Mouse (Mus musculus) thymus, postnatal 0 days (tissue): ENCODE measurements around the gene Sh3glb2. TPM values are rescaled to one million over a fixed set of nuclear protein-coding genes. Genes with fewer than 3 reads are reported as not detected.

ENCODE experiments used
- DNase-seq: peaks from one replicate; pipeline ENCODE4 v3.0.0-alpha.2; 2015; ENCODE audit warnings: low spot score
- polyA plus RNA-seq: library from polyadenylated mRNA; unstranded; fragments of >200 nt; fragmentation: Nextera tagmentation; extraction: Ambion mirVana; gene quantifications from 2 replicates; pipeline ENCODE4 v1.2.1, GENCODE M21; 2015

Gene Sh3glb2
- polyA plus RNA-seq, 1 experiment from 2014 or later = 66.9 TPM

DNA sequence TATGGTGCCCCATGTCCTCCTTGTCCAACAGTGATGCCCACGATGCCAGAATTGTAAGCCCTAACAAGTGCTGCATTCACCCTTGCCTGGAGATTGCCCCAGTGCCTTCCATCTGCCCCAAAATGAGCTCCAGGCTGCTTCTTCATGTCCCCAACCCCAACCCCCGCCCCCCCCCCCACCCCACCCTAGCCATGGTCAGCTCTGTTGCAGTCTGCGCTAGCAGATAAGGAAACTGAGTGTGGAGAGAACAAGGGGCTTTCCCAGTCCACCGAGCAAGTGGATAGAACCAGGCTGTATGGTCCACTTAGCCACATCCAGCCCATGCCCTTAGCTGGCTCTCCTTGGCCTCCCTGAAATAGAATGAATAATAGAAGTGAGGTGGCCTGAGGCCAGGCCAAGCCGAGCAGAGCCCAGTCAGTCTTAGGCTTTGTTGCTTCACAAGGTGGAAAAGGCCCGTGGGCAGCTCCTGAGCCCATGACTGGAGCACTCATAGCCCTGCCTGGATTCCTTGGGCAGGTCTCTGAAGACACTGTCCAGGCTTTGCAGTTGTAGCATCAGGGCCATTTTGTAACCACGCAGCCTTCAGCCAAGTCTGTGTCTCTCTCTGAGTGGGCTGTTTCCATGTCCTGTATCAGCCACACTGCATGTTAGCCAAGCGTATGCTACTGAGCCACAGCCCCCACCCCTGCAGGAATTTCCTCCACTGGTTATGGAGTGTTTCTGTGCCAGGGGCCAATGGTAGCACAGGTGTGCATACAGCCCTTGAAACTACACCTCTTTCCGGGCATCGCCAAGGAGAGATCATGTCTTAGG lies 21.6 kb upstream of the Sh3glb2 start:
- DNase-seq = no peak

- DNase-seq = no peak
Measured at GRCm38 (mm10) chr2:30379307-30379706, 20.2 kb upstream of the Sh3glb2 start.

- DNase-seq = no peak
Measured at GRCm38 (mm10) chr2:30377721-30378120, 18.6 kb upstream of the Sh3glb2 start.

GRCm38 (mm10) chr2:30375893-30376292 lies 16.8 kb upstream of the Sh3glb2 start:
- DNase-seq = no peak

DNA sequence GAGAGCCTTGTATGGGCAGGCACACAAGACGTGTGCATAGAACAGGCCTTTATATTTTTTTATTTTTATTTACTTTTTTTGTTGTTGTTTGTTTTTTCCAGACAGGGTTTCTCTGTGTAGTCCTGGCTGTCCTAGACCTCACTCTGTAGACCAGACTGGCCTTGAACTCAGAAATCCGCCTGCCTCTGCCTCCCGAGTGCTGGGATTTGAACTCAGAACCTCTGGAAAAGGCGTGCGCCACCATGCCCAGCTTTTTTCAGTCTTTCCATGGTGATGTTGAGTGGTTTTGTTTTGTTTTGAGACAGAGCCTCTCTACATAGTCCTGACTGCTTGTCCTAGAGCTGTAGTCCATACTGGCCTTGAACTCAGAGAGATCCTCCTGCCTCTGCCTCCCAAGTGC lies 13.6 kb upstream of the Sh3glb2 start:
- DNase-seq = no peak

DNA sequence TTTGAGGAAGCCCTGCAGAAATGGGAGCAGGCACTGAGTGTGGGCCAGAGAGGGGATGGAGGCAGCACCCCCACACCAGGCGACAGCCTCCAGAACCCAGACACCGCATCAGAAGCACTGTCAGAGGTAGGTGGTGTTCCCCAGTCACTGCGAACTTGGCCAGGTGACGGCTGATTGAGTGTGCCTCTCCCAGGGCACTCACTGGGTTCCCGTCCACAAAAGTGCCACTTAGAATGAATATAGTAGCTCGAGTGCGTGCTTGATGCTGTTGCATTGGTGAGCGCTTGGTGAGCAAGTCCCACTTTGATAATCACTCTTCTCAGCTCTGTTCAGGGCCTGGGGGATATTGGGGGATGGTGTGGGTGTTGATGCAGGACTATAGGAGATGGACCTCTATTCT lies 12.4 kb upstream of the Sh3glb2 start:
- no peak for DNase-seq

DNA sequence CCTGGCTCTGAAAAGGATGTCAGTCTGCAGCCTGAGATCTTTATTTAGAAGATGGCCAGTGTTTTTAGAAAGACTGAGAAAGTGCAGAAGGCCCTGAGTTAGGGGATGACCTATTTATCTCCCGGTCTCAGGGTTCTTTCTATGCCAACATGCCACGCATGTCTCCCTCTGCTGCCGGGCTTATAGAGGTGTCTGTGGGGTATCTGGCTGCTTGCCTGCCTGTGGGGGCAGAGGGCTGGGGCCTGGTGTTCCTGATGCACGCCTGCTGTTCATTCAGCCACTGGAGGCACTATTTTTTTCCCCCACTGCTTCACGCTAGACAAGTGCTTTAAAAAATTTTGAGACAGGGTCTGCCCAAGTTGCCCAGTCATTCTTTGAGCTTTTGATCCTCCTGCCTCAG lies 7.1 kb upstream of the Sh3glb2 start:
- DNase-seq = no peak

GRCm38 (mm10) chr2:30365281-30366069 lies 6.3 kb upstream of the Sh3glb2 start:
- DNase-seq = no peak

DNA sequence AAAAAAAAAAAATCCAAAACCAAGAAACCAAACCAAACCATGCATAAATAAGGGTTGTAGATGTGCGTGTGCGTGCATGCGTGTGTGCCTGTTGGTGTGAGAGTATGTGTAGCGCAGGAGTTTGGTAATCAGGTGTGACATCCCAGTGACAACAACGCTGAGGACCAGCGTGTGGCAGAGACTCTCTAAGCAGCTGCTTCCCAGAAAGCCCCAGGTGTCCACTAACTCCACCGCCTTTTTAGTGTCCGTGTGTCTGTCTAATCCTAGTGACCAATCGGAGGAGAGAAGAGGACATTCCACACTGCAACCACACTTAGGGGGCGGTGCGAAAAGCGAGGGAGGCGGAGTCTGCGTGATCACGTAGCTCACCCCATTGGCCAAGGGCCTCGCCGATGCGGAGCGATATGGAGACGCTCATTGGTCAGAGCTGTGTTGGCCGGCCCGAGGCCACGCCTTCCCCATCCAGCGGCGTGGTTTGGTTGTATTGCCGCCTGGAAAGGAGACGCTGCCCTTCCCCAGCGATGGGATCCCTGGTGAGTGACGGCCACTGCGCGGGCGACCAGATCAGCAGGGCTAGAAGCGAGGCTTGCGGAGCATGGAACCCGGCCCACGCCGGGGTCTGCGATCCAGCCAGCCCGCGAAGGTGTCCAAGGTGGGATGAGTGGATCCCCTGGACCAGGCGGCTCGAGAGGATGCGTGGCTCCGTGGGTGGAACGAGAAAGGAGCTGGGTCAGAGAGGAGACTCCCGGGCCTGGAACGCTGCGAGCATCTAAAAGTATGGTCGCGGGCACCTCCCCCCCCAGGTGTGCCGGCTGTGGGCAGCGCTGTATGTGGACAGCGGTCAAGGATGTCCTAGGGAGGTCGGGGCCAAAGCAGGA lies 4.9 kb upstream of the Sh3glb2 start, which contains the start of gene Miga2:
Gene Miga2, plus strand, starts transcription at position 461 of the 878 bp plus-strand sequence.
- DNase-seq = peak; percentile 96

- DNase-seq = no peak
Measured at GRCm38 (mm10) chr2:30362865-30363264, 3.7 kb upstream of the Sh3glb2 start.

DNA sequence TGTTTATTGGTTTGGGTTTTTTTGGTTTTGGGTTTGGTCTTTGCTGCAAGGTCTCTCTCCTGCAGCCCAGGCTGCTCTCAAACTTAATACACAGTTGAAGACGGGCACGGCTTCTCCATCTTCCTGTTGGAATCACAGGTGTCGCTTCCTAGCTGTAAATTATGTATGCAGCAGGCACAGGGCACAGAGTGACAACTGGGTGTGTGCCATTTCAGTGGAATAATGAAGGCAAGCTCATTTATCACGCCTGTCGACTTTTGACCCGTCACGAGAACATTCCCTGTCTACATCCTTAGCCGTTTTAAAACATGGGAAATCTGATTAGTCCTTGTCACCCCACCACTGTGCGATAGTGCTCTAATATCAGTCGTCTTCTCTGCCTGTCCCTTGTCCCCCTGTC lies 1.5 kb upstream of the Sh3glb2 start:
- no peak for DNase-seq

- DNase-seq = peak; percentile 11
Measured at GRCm38 (mm10) chr2:30357552-30358510, 1.3 kb downstream of the Sh3glb2 start.

GRCm38 (mm10) chr2:30356906-30357305 lies 2.2 kb downstream of the Sh3glb2 start:
- no peak for DNase-seq

DNA sequence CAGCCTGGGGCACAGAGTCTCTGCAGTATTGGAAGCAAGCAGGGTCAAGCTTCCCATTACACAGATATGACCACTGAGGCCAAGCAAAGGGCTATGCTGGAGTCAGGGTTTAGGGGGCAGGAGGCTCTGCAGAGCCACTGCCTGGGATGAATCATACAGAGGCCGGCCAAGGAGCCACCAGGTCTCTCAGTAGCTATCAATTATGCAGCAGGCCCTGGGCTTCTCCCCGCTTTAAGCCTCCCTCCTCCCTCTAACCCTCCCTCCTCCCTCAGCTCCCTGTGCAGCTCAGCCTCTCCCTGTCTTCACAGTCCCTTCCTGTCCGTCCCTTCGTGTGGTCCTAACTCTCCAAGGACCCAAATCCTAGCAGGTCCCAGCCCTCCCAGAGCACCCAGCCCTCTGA lies 2.9 kb downstream of the Sh3glb2 start:
- DNase-seq = no peak

DNA sequence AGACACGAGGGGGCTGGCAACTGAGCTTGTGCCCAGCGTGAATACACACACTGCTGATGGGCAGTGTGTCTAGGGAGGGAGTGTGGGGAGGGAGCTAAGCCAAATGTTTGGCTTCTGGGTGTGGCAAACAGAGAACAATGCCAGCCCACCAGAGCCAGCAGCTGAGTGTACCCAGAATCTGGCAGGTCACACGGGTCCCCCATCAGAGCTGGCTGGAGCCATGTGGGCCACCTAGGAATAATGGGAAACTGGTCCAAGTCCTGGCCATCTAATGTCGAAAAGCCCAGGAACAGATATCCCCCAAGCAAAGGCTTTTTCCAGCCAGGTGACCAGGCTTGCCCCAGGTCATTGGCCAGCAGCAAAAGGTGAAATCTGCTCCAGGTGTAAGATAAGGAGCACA lies 3.3 kb downstream of the Sh3glb2 start:
- no peak for DNase-seq

DNA sequence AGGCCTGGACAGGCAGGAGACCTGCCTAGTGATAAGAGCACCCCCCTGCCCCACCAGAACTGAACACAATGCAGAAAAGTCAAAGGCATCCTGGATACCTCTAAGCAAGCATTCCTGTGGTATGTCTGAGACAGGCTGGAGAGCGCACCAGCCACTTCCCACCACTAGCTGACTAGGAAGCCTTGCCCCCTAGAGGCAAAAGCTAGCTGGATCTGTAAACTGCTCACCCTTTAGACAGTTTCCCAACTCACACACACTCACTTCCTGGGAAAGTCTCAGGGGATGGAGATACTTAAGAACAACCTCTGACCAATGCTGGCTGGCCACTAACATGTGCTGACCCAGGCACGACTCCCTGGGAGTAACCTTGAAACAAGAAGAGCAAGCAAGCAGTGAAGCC lies 8.0 kb downstream of the Sh3glb2 start:
- DNase-seq = no peak

GRCm38 (mm10) chr2:30349196-30349595 lies 9.9 kb downstream of the Sh3glb2 start:
- no peak for DNase-seq

DNA sequence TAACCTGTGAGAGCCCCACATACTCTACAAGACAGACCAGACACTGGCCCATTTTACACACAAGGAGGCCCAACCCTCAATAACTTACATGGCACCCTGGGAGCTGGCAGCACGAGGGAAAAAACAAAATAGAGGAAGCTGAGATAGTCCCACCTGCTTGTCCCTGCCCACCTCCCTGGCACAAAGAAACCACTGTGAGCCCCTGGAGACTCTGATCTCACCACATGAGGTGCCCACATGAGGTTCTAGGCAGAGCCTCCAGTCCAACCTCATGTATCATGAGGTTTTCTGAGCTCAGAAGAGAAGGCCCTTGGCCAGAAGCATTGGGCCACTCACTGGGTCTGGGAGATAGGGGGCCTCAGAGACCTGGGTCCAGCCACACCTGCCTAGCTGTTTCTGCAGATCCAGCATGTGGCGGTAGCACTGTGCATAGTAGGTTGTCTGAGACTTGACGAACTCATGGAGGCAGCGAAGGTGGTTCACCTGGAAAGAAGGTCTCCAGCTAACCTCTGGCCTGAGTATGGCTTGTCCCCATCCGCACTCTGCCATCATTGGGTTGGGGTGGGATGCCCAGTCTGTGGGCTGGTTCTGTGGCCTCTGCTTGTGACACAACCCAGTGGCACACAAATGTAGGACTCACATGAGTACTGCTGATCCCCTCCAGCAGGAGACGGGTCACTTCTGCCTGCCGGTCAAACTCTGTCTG lies 13.0 kb downstream of the Sh3glb2 start:
- DNase-seq = no peak

DNA sequence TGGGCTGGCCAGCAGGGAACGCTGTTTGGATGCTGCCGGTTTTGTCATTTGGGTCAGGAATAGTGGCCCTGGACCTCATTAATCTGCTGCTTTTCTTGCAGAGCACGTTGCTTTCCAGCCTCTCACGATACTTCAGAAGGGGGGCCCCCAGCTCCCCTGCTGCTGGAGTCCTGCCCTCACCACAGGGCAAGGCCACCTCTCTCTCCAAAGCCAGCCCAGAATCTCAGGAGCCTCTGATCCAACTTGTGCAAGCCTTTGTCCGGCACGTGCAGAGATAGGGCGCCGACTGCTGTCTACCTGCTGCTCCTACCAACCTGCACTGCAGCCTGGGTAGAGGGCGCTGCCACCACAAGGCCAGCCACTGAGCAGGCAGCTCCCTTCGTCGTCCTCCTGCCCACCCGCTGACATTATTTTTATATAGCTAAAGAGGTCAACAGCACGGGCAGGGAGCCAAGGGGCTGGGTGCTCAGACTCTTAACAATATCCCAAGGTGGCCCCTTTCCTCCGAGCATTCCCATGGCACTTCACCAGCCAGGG lies 15.5 kb downstream of the Sh3glb2 start:
- DNase-seq = no peak
